Mouse (Mus musculus) MEL (cell line): Measurements from ENCODE around the gene Gemin7. TPM values are rescaled to one million over a fixed set of nuclear protein-coding genes. Genes with fewer than 3 reads are reported as not detected.

Experiments
- DNase-seq: peaks from one replicate; pipeline ENCODE4 v3.0.0; 2011; ENCODE audit warnings: low read depth, low spot score
- H3K27ac ChIP-seq: 2 replicates; pipeline ENCODE4 v1.5.1; 2012; ENCODE audit warnings: low read depth, mild to moderate bottlenecking, control low read depth, low read length, moderate library complexity; ENCODE audit not compliant: control insufficient read depth
- H3K27me3 ChIP-seq, 2 experiments: fragments of 150-350 bp in 1 of 2; sonication (generic) in 1 of 2; 2 replicates each; pipeline ENCODE4 v1.6.1; 2012; ENCODE audit warnings: low read length in 2 of 2, mild to moderate bottlenecking in 2 of 2, improper control_type of control experiment in 1 of 2, moderate library complexity in 1 of 2; ENCODE audit not compliant: insufficient read depth in 2 of 2, control insufficient read depth in 1 of 2
- H3K36me3 ChIP-seq, 2 experiments: 2 replicates each; pipeline ENCODE4 v1.6.1; 2012 to 2014; ENCODE audit warnings: low read length in 2 of 2, improper control_type of control experiment in 1 of 2, inconsistent platforms in 1 of 2, mild to moderate bottlenecking in 1 of 2; ENCODE audit not compliant: insufficient read depth in 2 of 2, control insufficient read depth in 1 of 2
- H3K4me1 ChIP-seq, 2 experiments: fragments of 150-350 bp in 1 of 2; sonication (generic) in 1 of 2; 2 replicates each; pipeline ENCODE4 v1.6.1; 2012; ENCODE audit warnings: low read length in 2 of 2, improper control_type of control experiment in 1 of 2, mild to moderate bottlenecking in 1 of 2; ENCODE audit not compliant: insufficient read depth in 2 of 2, control insufficient read depth in 1 of 2
- H3K4me3 ChIP-seq, 2 experiments: fragments of 150-350 bp in 1 of 2; sonication (generic) in 1 of 2; 2 replicates each; pipeline ENCODE4 v1.5.1; 2012; ENCODE audit warnings: low read depth in 2 of 2, low read length in 2 of 2, mild to moderate bottlenecking in 2 of 2, moderate library complexity in 2 of 2, control low read depth in 1 of 2, improper control_type of control experiment in 1 of 2; ENCODE audit not compliant: control insufficient read depth in 1 of 2, insufficient read depth in 1 of 2
- H3K79me2 ChIP-seq: 2 replicates; pipeline ENCODE4 v1.6.1; 2012; ENCODE audit warnings: mild to moderate bottlenecking, low read length, moderate library complexity; ENCODE audit not compliant: control insufficient read depth, poor library complexity, insufficient read depth
- H3K9ac ChIP-seq: 2 replicates; pipeline ENCODE4 v1.6.1; 2012; ENCODE audit warnings: low read depth, mild to moderate bottlenecking, control low read depth, low read length, moderate library complexity; ENCODE audit not compliant: control insufficient read depth, poor library complexity, severe bottlenecking
- H3K9me3 ChIP-seq: fragments of 150-350 bp; sonication (generic); replicated peaks from 2 replicates; pipeline ENCODE4 v1.6.1; 2012; ENCODE audit warnings: mild to moderate bottlenecking, low read length, improper control_type of control experiment, moderate library complexity; ENCODE audit not compliant: insufficient read depth
- BHLHE40 ChIP-seq: IDR thresholded peaks from 2 replicates; pipeline ENCODE4 v1.6.1; 2012; ENCODE audit warnings: low read depth, mild to moderate bottlenecking, inconsistent platforms, low read length, improper control_type of control experiment, borderline replicate concordance
- E2F4 ChIP-seq: IDR thresholded peaks from 2 replicates; pipeline ENCODE4 v1.6.1; 2011; ENCODE audit warnings: low read depth, low read length, improper control_type of control experiment, borderline replicate concordance
- ELF1 ChIP-seq: IDR thresholded peaks from 2 replicates; pipeline ENCODE4 v1.6.1; 2014; ENCODE audit warnings: low read depth, mild to moderate bottlenecking, inconsistent platforms, low read length, improper control_type of control experiment, moderate library complexity
- EP300 ChIP-seq, 2 experiments: IDR thresholded peaks; 2 replicates each; pipeline ENCODE4 v1.6.1; 2011; ENCODE audit warnings: improper control_type of control experiment in 2 of 2, low read length in 2 of 2, low read depth in 1 of 2, mild to moderate bottlenecking in 1 of 2
- ETS1 ChIP-seq: IDR thresholded peaks from 2 replicates; pipeline ENCODE4 v1.6.1; 2012; ENCODE audit warnings: low read depth, mild to moderate bottlenecking, inconsistent platforms, low read length, improper control_type of control experiment, moderate library complexity
- HCFC1 ChIP-seq: IDR thresholded peaks from 2 replicates; pipeline ENCODE4 v1.6.1; 2012; ENCODE audit warnings: low read depth, mild to moderate bottlenecking, inconsistent platforms, low read length, improper control_type of control experiment, moderate library complexity
- JUND ChIP-seq: IDR thresholded peaks from 2 replicates; pipeline ENCODE4 v1.6.1; 2011; ENCODE audit warnings: low read depth, mild to moderate bottlenecking, improper control_type of control experiment, low read length
- MAFK ChIP-seq: IDR thresholded peaks from 2 replicates; pipeline ENCODE4 v1.6.1; 2011; ENCODE audit warnings: low read depth, mild to moderate bottlenecking, low read length, improper control_type of control experiment, borderline replicate concordance
- MAX ChIP-seq: IDR thresholded peaks from 2 replicates; pipeline ENCODE4 v1.6.1; 2011; ENCODE audit warnings: low read length, improper control_type of control experiment
- MAZ ChIP-seq: IDR thresholded peaks from 2 replicates; pipeline ENCODE4 v1.6.1; 2012; ENCODE audit warnings: low read depth, mild to moderate bottlenecking, inconsistent platforms, low read length, improper control_type of control experiment
- MXI1 ChIP-seq: IDR thresholded peaks from 2 replicates; pipeline ENCODE4 v1.6.1; 2011; ENCODE audit warnings: mild to moderate bottlenecking, low read depth, low read length, improper control_type of control experiment
- MYB ChIP-seq: IDR thresholded peaks from 2 replicates; pipeline ENCODE4 v1.6.1; 2011; ENCODE audit warnings: mild to moderate bottlenecking, low read depth, low read length, improper control_type of control experiment
- MYC ChIP-seq: IDR thresholded peaks from 2 replicates; pipeline ENCODE4 v1.6.1; 2011; ENCODE audit warnings: low read depth, mild to moderate bottlenecking, low read length, improper control_type of control experiment, moderate library complexity
- NELFE ChIP-seq: IDR thresholded peaks from 2 replicates; pipeline ENCODE4 v1.6.1; 2011; ENCODE audit warnings: low read depth, low read length, improper control_type of control experiment
- NRF1 ChIP-seq: IDR thresholded peaks from 2 replicates; pipeline ENCODE4 v1.6.1; 2014; ENCODE audit warnings: low read depth, mild to moderate bottlenecking, inconsistent platforms, low read length, improper control_type of control experiment, moderate library complexity; ENCODE audit not compliant: poor library complexity, insufficient read depth, severe bottlenecking
- POLR2A ChIP-seq, 2 experiments: IDR thresholded peaks; 2 replicates each; pipeline ENCODE4 v1.6.1; 2011 to 2012; ENCODE audit warnings: low read length in 2 of 2, mild to moderate bottlenecking in 2 of 2, control low read depth in 1 of 2, improper control_type of control experiment in 1 of 2, low read depth in 1 of 2, moderate library complexity in 1 of 2; ENCODE audit not compliant: control insufficient read depth in 1 of 2, insufficient read depth in 1 of 2, poor library complexity in 1 of 2
- POLR2AphosphoS5 ChIP-seq: IDR thresholded peaks from 2 replicates; pipeline ENCODE4 v1.6.1; 2012; ENCODE audit warnings: low read depth, borderline replicate concordance, mild to moderate bottlenecking, inconsistent platforms, low read length, moderate library complexity, mixed read lengths
- RAD21 ChIP-seq: IDR thresholded peaks from 2 replicates; pipeline ENCODE4 v1.6.1; 2011; ENCODE audit warnings: mild to moderate bottlenecking, low read depth, low read length, improper control_type of control experiment
- SIN3A ChIP-seq: IDR thresholded peaks from 2 replicates; pipeline ENCODE4 v1.6.1; 2012; ENCODE audit warnings: low read length, improper control_type of control experiment, inconsistent platforms
- SMC3 ChIP-seq: IDR thresholded peaks from 2 replicates; pipeline ENCODE4 v1.6.1; 2011; ENCODE audit warnings: low read depth, low read length, improper control_type of control experiment
- TAL1 ChIP-seq: IDR thresholded peaks from 2 replicates; pipeline ENCODE4 v1.6.1; 2012; ENCODE audit warnings: mild to moderate bottlenecking, inconsistent platforms, low read length, moderate library complexity, mixed read lengths
- TBP ChIP-seq: IDR thresholded peaks from 2 replicates; pipeline ENCODE4 v1.8.0; 2011; ENCODE audit warnings: low read depth, low read length, improper control_type of control experiment
- TCF12 ChIP-seq: IDR thresholded peaks from 2 replicates; pipeline ENCODE4 v1.6.1; 2014; ENCODE audit warnings: low read depth, mild to moderate bottlenecking, inconsistent platforms, low read length, improper control_type of control experiment, moderate library complexity
- ZC3H11A ChIP-seq: IDR thresholded peaks from 2 replicates; pipeline ENCODE4 v1.6.1; 2012; ENCODE audit warnings: low read depth, mild to moderate bottlenecking, inconsistent platforms, low read length, improper control_type of control experiment
- polyA plus RNA-seq, 2 experiments: library from polyadenylated mRNA; stranded (reverse) in 1 of 2; unstranded in 1 of 2; fragments of >175 nt in 1 of 2; fragments of >200 nt in 1 of 2; gene quantifications; 2 replicates each; pipeline versions ENCODE4 v1.2.1 to v1.2.4; 2012; ENCODE audit warnings: low replicate concordance in 2 of 2, low read depth in 1 of 2; ENCODE audit not compliant: insufficient read length in 2 of 2, insufficient read depth in 1 of 2, missing spikeins in 1 of 2
- total RNA-seq: library from RNA; depleted of rRNA; stranded (reverse); fragments of 300-350 nt; gene quantifications from 2 replicates; pipeline ENCODE4 v1.2.3, GENCODE M21; 2012

Gemin7 gene
- total and polyA plus RNA-seq, 3 experiments, result 58.0 to 78.7 TPM; not detected in 1

GRCm38 (mm10) chr7:19561765-19562642 lies 15.4 kb downstream of the Gemin7 start:
- no peaks in the 10 kb centered on the region for H3K9me3 ChIP-seq
- peak; percentile 97 for DNase-seq
- no peaks in the 10 kb centered on the region for H3K27me3 ChIP-seq
- H3K27ac ChIP-seq, result peak overlapping the region; percentile 96
- H3K79me2 ChIP-seq, result peaks cover 50% of the 10 kb centered on the region
- peaks cover 0 to 26% of the 10 kb centered on the region in 2 experiments; a peak in 2 of 4 replicates for H3K36me3 ChIP-seq
- TF ChIP-seq MAX, result peak; percentile 65
- TF ChIP-seq RAD21, result no peak
- TF ChIP-seq NELFE, result peak; percentile 55; the same call in 1 of the 2 replicates
- peak; percentile 41 for TF ChIP-seq ELF1
- peak; percentile 46; the same call in 1 of the 2 replicates for TF ChIP-seq TCF12
- peak; percentile 59 to 66; a peak in 2 of 4 replicates for TF ChIP-seq POLR2A (IDR thresholded peaks at IDR 0.05; ENCODE audit: control insufficient read depth in 1 of 2, insufficient read depth in 1 of 2, low read depth in 1 of 2, low read length in 2 of 2, poor library complexity in 1 of 2)
- TF ChIP-seq EP300 (IDR thresholded peaks at IDR 0.05; ENCODE audit: low read depth in 1 of 2, low read length in 2 of 2), result 0 out of 4 replicates have a peak, but pooled peaks of 1 of the 2 experiments have one; percentile 11
- no peak for TF ChIP-seq JUND
- TF ChIP-seq E2F4, result no peak
- TF ChIP-seq SMC3, result no peak
- peak; percentile 100 for TF ChIP-seq ZC3H11A
- peak; percentile 94 for TF ChIP-seq NRF1
- TF ChIP-seq MYC, result peak; percentile 63; the same call in 1 of the 2 replicates
- TF ChIP-seq MAFK, result no peak
- TF ChIP-seq HCFC1, result peak; percentile 92
- peak; percentile 61 for TF ChIP-seq MXI1
- TF ChIP-seq MAZ, result peak; percentile 99
- TF ChIP-seq TAL1, result no peak
- no peak for TF ChIP-seq ETS1
- TF ChIP-seq BHLHE40, result peak; percentile 96
- peak; percentile 51; the same call in 1 of the 2 replicates for TF ChIP-seq MYB
- no peak for TF ChIP-seq POLR2AphosphoS5
- TF ChIP-seq SIN3A, result peak; percentile 78; the same call in 1 of the 2 replicates
- TF ChIP-seq TBP, result peak; percentile 65; the same call in 1 of the 2 replicates
- H3K4me3 ChIP-seq, result peak overlapping the region; percentile 60 to 98
- H3K4me1 ChIP-seq, result peaks cover 9 to 36% of the 10 kb centered on the region in 2 experiments; a peak in 3 of 4 replicates
- H3K9ac ChIP-seq, result peak overlapping the region; percentile 98
